Mouse (Mus musculus) left cerebral cortex, adult 2 months (tissue): ENCODE measurements around the gene Dnajb8. TPM values are rescaled to one million over a fixed set of nuclear protein-coding genes. Genes with fewer than 3 reads are reported as not detected.

Experiments
- DNase-seq, 2 experiments: peaks; one replicate each; pipeline ENCODE4 v3.0.0; 2021 to 2022; ENCODE audit warnings: low spot score in 2 of 2, mixed read lengths in 1 of 2; ENCODE audit errors: extremely low spot score in 1 of 2
- H3K27ac ChIP-seq: fragments of 200-600 bp; 2 replicates; pipeline ENCODE4 v1.8.1; 2022
- H3K4me3 ChIP-seq: fragments of 200-600 bp; 2 replicates; pipeline ENCODE4 v1.8.1; 2022
- CTCF ChIP-seq: fragments of 200-600 bp; IDR thresholded peaks from 2 replicates; pipeline ENCODE4 v1.8.1; 2022; ENCODE audit warnings: antibody characterized with exemption, mild to moderate bottlenecking, moderate library complexity
- intact Hi-C: fragments of 180-260 bp; cut with DNase I; formaldehyde crosslinking; loops from one replicate; pipeline ENCODE4 v1.15.1; 2025
- total RNA-seq, 2 experiments: library from RNA; stranded (reverse); gene quantifications; 2 replicates each; pipeline ENCODE4 v1.2.3; 2021

Dnajb8 gene
- total RNA-seq, 2 experiments from 2014 or later: not detected

DNA sequence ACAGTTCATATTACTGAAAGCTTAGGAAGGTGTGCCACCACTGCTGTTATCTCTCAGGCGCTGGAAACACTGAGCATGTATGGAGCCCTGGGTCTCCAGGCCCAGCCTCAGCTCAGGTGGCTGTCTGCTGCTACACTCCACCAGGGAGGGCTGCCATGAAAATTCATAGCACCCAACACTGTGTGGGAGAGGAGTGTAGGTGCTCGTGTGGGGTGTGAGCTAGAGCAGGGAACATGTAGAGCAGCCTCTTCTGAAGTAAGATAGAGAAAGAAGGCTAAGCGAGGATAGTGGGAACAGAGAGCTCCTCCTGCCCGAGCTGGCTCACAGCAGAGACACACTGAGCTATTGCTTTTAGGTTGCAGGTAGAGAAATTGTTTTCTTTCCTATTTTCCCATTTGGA is 54.2 kb downstream of the Dnajb8 start:
- Histone ChIP-seq H3K4me3 (no peak overlapping the region), H3K27ac (peak overlapping the region; percentile 67)
- peak; percentile 21 to 25 for DNase-seq
- no peak for TF ChIP-seq CTCF
- intact Hi-C loops: no loop called here

DNA sequence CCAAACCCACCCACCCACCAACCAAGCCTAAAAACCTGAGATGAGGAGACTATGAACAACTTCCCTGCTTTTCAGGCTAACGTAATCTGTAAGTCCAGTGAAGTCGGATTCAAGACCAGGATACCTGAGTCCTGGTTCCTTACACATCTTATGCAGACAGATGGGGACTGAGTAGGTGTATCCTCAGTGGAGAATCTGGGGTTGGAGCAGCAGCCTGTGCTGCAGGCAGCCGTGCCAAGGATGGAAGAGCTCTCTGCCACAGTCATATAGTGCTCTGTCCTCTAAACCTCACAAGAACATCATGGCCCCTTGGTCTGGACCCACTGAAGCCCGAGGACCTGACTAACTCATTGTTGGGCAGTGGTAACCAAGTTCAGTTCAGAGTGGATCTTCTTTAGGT is 55.2 kb downstream of the Dnajb8 start:
- Histone ChIP-seq H3K27ac (no peak overlapping the region), H3K4me3 (no peak overlapping the region)
- no peak for DNase-seq
- intact Hi-C loops: no loop called here
- no peak for TF ChIP-seq CTCF

DNA sequence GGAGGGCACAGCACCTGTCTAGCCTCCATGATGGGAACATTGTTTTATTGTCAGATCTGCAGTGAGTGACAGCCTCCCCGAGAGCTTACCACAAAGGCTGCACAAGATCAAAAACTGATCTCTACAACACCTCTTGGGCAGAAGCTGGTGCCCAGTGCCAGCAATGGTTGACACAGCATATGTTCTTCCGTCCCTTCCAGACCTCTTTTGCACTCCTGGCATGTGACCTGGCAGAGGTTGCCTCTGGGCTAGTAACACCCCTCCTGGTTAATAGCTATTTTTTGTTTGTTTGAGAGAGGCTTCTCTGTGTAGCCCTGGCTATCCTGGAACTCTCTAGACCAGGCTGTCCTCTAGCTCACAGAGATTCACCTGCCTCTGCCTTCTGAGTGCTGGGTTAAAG is 56.1 kb downstream of the Dnajb8 start:
- DNase-seq: no peak
- Histone ChIP-seq H3K4me3 (no peak overlapping the region), H3K27ac (no peak overlapping the region)
- intact Hi-C loops: no loop called here
- TF ChIP-seq CTCF: no peak

DNA sequence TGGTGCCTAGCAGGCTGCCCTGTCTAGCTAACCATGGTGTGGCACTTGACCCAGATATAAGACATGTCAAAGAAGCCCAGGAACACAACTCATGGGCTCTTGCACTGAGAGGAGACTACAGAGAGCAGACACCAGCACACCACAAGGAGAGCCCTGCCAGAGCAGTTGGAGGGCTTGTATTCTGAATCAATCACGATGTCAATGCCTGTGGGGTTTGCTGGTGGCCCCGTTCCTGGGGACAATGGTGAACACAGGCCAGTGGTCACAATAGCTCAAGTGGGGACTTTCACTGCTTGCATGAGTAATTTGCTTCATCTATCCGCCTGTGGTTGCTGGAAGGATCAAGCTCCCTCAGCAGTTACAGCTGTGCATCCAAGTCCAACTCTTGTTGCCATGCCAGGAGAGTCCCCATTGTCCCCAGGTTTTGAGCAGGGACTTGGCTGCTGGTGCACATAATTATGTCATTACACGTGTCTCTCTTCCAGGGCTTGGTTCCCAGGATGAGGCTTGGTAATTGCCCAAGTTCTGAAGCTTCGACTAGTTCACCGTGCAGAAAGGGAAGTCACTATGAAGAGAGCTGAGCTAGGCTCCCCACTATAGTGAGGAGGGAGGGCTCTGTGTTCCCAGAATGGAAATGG is 68.2 kb downstream of the Dnajb8 start:
- Histone ChIP-seq H3K4me3 (no peak overlapping the region), H3K27ac (no peak overlapping the region)
- no peak for TF ChIP-seq CTCF
- intact Hi-C loops: no loop called here
- peak; percentile 25 to 43 for DNase-seq

DNA sequence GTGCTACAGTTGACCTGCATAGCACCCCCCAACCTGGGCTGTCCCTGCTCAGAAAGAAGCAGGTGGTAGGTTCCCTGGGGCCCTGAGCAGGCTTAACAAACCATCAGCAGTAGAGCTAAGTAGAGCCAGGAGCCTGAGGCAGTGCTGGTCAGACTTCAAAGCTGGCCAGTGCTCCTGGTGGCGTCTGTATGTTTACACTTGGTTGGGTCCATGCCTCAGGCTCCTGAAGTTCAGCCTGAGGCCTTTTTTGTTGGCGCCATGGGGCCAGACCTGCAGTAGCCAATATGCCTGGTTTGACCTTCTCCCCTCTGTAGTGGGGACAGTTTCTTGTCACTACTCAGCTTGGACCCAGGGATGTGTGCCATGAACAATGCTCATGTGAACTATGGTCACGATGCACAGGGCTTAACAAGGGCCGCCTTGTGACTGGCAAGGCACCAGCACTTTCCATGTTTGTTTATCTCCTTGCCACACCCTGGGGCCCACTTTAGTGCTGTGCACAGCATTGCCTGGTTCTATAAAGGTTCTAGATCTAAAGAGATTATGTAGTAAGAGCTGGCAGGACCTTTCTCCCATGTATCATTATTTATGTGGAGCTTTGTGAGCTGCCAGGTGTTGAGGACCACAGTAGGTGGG is 70.3 kb downstream of the Dnajb8 start:
- TF ChIP-seq CTCF: no peak
- Histone ChIP-seq H3K27ac (no peak overlapping the region), H3K4me3 (no peak overlapping the region)
- DNase-seq: no peak
- intact Hi-C loops: no loop called here

DNA sequence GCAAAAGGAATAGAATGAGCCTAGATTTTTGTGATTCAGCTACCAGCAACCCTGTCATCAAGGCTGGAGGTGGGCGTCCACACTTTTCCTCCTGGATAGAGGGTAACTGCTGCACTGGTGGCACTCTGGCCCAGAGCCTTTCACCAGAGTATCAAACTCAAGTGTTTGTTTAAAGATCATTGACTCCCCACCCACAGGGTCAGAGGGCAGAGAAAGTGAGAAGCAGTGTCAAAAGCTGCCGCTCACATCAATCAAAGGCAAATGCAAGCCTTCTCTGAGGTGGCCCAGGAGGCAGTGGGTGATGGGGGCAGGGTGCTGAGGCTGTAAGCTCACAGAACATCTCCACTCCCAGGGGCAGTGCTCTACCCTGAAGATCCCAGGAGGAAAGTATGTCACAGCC is 77.4 kb downstream of the Dnajb8 start:
- no peak for DNase-seq
- Histone ChIP-seq H3K27ac (no peak overlapping the region), H3K4me3 (no peak overlapping the region)
- intact Hi-C loops: no loop called here
- TF ChIP-seq CTCF: no peak

DNA sequence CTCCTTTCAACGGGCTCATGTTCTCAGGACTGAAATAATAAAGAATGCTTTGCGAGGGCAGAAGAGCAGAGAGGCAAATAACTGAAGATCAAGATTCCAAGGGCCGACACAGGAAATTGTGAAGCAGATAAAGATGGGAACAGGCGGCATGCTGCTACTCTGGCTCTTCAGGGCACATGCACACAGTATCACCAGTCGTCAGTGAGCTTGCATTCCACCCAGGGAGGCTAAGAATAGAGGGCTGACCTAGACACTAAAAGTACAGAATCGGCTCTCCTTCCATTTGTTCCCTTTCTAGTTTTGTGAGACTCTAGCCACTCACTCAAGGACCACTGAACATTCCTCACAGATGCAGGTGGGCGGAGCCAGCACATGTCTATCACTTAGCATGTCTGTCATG is 79.2 kb downstream of the Dnajb8 start:
- Histone ChIP-seq H3K4me3 (no peak overlapping the region), H3K27ac (no peak overlapping the region)
- no peak for TF ChIP-seq CTCF
- DNase-seq: no peak
- intact Hi-C loops: no loop called here

Other genes starting within 250 kb of the Dnajb8 start
- gene H1fx, start 240.6 kb upstream of the Dnajb8 start, total RNA-seq: 10 to 100 TPM; 56.4 to 66.3 TPM
- gene Rab7, start 177.0 kb upstream of the Dnajb8 start, total RNA-seq: 100 to 1,000 TPM; 314 to 317 TPM
- 100 to 1,000 TPM; 172 to 184 TPM for gene Rpn1, start 137.8 kb upstream of the Dnajb8 start, total RNA-seq
- 1 to 10 TPM; 8.4 to 8.5 TPM for gene Gata2, start 28.4 kb upstream of the Dnajb8 start, total RNA-seq
- 10 to 100 TPM; 21.8 to 23.3 TPM for gene Eefsec, start 224.3 kb downstream of the Dnajb8 start, total RNA-seq
- 10 to 100 TPM; 38.6 to 39.3 TPM for gene Ruvbl1, start 243.1 kb downstream of the Dnajb8 start, total RNA-seq